Mouse (Mus musculus) cerebellum, adult (tissue): ENCODE measurements at regions not wholly inside any gene's neighbourhood (a gene's known extent, or its start where the extent isn't known, plus 50 kb on each side); places are given as distances from the start of the nearest gene placed in this dataset.

Experiments used
- ATAC-seq: cut with Nextera tagmentation; 2 replicates; pipeline ENCODE4 v1.9.2; 2017; ENCODE audit warnings: mild to moderate bottlenecking, moderate library complexity, mixed read lengths; ENCODE audit not compliant: insufficient number of reproducible peaks, low FRiP score, low TSS enrichment

GRCm38 (mm10) chr6:101609015-101609414 lies 231.3 kb upstream of the Pdzrn3 start:
- no peak for ATAC-seq

DNA sequence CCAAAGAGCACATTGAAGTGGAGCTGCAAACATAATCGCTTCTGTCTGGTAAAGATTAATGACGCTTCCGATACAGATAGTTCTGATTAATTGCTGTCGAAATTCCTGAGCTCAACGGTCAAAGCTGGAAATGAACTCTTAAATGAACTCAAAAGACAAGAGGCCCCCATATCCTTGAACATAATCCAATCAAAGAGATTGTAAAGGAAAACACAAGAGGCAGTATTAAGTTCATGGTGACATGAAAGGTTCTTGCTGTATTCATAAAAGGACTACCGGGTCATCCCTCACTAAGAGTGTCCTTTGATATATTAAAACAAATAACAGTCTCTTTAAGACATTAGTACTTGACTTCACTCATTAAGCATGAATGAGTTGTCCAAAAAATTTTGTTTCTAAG lies 225.4 kb upstream of the Pdzrn3 start:
- ATAC-seq, result no peak

GRCm38 (mm10) chr6:101596995-101597394 lies 219.3 kb upstream of the Pdzrn3 start:
- ATAC-seq, result no peak

GRCm38 (mm10) chr6:101593782-101594641 lies 216.3 kb upstream of the Pdzrn3 start:
- ATAC-seq, result no peak

- ATAC-seq, result no peak
Measured at GRCm38 (mm10) chr6:101585871-101586270, 208.2 kb upstream of the Pdzrn3 start.

- ATAC-seq, result no peak
Measured at GRCm38 (mm10) chr6:101580824-101581223, 203.1 kb upstream of the Pdzrn3 start.

- no peak for ATAC-seq
Measured at GRCm38 (mm10) chr6:101556096-101556495, 178.4 kb upstream of the Pdzrn3 start.

DNA sequence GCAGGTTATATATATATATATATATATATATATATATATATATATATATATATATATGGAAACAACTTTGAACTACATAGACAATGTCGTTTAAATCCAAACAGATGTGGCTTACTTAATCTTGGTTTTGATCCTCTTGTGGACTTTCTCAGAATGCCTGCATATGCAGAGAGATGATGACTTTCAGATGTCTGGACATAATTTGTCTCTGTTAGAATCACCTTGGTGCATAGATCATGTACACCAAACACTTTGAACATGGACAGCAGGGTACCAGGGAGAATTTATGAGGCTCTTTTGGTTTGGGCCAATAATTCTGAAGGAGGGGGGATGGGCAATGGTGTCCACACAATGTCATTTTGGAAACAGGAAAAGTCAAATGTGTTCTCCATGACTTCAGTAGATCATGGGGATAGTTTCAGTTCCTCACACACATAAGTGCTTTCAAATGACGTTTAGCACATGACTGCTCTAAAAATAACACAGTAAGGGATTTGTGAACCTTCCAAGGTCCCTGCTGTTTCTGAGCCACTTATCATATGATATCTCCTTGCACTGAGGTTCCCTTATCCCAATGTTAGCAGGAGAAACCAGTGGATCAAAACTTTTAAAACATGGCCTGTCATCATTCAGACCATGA lies 177.4 kb upstream of the Pdzrn3 start:
- no peak for ATAC-seq

GRCm38 (mm10) chr6:101550501-101551268 lies 173.0 kb upstream of the Pdzrn3 start:
- ATAC-seq, result no peak

DNA sequence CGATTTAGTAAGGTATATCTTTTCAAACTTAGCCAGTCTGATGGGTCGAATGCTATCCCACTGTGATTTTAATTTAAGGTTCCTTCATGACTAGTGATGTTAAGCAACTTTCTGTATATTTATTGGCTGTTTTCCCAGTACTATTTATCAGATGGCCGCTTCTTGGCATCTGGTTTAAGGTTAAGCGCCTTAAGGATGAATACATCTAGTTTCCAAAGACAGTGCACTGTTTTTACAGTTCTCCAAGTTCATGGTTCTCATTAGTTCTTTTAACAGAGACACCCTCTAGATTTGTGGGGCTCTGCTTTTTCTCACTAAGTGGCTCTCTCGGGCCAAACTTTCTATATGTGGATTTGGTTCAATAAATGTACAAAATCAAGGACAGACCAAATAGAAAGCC lies 159.9 kb upstream of the Pdzrn3 start:
- no peak for ATAC-seq

DNA sequence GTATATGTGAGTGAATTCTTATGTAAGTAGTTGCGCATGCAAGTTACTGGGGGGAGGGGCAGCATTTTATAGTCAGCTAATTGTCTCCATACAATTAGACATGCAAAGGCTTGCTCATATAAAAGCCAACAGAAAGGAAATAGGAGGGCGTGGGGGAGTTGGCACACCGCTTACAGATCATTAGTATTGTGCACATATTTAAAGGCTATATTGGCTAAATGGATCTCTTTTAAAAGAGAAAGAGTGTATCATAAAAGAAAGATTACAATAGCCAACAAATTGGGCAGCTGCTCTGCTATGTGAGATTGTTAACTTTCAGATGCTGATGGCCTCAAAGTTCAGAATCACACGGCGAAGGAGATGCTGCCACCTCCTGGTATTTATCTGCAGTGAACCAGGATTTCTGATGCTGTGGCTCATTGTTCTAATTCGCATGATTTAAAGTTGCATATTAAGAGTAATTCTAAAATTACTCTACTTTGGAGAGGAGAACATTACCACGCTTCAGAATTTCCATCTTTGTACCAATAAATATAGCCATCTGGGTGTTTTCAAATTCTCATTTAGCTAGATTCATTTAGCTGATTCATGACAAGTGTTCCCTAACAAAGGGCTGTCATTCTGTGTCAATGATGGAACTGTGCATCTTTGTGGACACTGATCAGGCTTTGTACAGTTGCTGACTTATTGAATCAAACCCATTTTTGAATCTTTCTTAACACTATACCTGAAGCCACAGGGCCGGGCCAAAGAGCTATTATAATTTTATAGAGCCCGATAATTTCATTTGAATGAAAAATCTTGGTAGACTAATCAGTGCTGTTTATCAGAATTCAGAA lies 156.7 kb upstream of the Pdzrn3 start:
- no peak for ATAC-seq

DNA sequence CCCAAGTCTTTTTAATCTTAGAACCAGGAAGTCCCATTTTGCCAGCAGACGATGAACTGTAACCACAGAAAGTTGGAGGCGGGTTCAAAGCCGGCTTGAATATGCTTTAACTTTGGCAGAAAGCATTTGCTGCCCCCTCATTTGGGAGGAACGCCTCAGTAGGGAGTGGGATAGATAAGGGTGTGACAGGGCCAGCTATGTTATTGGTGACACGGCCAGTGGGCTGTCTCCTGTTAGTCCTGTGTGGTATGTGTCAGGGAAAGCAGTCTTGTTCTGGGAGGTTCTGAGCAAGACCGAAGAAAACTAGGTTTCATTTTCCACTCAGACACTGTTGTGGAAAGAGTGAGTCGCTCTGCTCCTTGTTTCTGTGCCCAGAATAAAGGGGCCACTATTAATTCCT lies 154.7 kb upstream of the Pdzrn3 start:
- ATAC-seq, result no peak

DNA sequence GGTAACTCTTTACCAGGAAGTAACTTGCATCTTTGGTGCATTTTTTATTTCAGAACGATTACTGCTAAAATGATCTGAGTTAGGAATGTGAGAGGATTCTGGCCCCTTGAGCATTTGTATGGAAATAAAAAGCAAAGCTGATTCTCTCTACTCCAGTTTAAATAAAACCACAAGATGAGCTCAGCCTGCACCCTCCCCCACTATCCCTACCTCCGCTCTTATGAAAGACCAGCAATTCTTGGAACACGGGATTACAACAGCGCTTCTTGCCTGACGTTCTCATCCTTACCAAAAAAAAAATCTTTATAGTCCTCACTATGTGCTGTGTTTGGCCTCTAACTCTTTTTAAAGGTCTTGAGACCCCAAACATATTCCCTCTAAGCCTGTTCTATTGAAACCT lies 154.2 kb upstream of the Pdzrn3 start:
- ATAC-seq, result no peak

GRCm38 (mm10) chr6:101525129-101525528 lies 147.4 kb upstream of the Pdzrn3 start:
- no peak for ATAC-seq

DNA sequence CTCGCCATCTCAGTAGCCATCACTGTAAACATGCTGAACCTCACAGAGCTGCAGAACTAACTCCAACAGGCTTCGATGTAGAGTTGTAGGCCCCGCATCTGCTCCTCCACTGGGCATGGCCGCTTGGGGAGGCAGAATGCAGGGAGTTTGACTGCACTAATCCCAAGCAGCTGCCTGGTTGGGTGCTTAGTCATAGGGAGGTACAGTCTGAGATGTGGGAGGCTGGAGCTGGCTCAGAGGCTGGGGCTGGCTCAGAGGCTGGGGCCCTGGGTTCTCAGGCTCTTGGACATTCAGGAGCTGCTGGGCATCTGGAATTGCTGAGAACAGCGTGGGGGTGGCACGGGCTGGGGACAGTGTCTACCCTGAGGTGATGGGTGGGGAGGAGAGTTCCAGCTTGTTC lies 143.6 kb upstream of the Pdzrn3 start:
- ATAC-seq, result no peak

DNA sequence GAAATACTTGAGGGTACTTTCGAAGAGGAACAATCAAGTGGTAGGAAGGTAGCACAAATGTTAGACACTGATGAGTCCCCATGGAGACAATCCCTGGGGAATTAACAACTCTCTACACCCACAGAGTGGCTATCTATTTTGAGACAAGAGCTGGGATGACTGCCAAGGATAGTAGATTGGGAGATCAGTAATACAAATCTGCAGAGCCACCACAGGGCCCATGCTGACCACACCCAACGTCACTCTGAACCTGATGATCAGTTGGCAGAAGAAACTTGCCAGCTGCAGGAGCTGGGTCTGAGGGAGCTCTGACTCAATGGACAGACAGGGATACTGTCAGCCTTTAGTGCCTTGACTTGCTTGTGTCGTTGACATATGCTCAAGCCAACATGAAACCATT lies 143.1 kb upstream of the Pdzrn3 start:
- ATAC-seq, result no peak

DNA sequence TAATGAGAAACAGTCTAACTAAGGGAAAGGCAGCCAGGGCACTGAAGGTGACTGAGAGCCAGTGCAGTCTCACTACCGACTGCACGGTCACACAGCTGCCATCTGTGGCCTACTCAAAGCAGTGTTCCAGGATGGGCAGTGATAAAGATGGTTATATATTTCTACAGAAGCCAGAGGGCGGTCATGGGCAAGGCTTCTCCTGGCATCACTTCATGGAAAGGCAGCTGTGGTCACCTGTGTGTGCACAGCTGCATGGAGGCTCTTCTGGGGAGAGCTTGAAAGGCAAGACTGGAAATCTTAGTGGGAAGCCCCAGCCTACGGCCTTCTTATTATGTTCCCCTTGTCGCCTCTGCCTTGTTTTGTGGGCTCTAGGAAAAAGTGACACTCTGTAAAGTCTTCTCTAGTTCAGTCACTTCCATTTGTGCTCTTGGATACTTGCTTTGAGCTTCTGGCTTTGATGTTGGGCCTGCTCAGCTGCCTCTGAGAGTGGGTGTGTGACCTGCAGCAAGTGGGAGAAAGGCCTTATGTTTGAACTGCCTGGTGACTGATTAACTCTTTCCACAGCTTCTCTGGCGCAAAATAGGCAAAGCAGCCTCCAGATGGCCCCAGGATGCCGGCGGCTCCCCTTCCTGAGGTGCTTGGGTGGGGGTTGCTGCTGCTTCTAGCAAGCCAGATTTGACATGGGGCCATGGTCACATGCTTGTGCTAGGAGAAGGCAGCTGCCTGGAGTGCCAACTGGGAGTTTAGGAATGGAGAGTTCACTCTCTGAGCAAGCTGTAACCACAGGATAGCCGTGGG lies 141.4 kb upstream of the Pdzrn3 start:
- ATAC-seq, result no peak

GRCm38 (mm10) chr6:101517584-101517983 lies 139.9 kb upstream of the Pdzrn3 start:
- ATAC-seq, result no peak

DNA sequence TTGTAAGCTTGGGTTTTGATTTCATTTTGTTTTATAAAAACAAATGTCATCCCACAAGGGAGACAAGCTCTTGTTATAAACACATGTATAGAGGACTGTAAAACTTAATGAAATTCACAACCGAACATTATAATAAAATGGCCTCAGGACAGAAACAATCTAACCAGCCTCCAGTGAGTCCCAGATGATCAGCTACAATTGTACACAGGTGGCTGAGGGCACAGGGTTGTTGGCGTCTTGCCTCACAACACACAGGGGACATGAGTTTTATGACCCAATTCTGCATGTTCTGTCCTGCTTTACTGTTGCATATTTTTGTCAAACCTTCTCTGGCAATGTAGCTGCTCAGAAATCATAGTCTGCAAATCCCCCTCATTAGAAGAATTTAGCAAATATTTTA lies 136.0 kb upstream of the Pdzrn3 start:
- no peak for ATAC-seq

DNA sequence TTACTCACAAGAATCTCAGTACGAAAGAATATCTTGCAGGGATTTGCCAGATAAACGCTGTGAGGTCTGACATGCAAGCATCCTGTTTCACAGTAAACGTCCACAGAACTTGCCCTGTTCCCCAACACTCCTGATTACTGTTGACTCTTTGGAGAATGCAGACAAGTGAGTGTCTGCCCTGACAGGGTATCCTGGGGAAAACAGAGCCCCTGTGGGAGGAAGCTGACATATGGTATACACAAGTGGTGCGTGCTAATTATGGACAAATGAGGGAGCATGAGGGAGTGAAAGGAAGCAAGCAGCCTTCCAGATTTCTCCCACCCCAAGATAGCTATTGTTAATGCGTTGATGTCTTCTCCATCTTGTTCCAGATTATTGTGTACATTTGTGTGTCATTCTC lies 124.5 kb upstream of the Pdzrn3 start:
- no peak for ATAC-seq
